Mouse (Mus musculus) spleen, postnatal 36 days (tissue): ENCODE measurements around the gene 4933405O20Rik.

ENCODE experiments used
- DNase-seq, 2 experiments: peaks; one replicate each; pipeline ENCODE4 v3.0.0; 2022; ENCODE audit warnings: low spot score in 2 of 2, mixed read lengths in 1 of 2

Gene 4933405O20Rik

GRCm38 (mm10) chr7:50598890-50599289 is at the start of gene 4933405O20Rik:
TSS of gene 4933405O20Rik (plus strand) at chr7:50599190.
- DNase-seq: no peak

DNA sequence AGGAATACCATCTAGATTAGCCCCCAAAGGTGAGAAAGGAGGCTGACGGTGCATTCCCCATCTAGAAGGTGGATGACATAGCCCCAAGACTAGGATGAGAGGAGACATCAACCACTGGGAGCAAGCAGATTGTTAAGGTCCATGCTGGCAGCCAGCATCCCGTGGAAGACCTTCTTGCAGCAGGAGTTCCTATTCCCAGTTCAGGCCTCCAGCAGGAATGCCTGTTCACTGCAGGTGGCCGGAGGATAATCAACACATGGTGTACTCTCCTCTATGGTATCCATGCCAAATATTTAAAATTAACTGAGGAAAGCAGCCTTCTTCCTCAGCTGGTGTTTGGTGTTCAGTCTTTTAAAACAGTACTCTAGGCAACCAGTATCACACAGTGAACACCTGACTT is 49.4 kb upstream of the 4933405O20Rik start:
- no peak for DNase-seq

DNA sequence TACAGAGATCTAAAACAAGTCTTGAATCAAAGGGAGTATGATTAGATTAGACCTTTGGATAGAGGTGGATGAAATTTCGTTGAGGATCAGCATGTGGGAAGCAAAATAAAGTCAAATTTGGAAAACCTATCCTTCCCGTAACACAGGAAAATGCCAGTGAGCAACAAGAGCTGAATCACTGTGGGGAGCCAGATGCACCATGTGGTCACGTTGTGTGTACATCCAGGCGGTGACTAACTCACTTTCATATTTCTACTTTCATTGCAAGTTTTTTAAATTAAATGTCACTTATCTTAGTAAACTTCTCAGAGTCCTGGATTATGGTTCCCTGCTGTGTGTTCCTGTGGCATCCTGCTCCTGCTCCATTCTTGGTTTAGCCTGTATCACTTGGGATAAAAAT is 47.6 kb upstream of the 4933405O20Rik start:
- no peak for DNase-seq

GRCm38 (mm10) chr7:50562708-50563107 is 36.3 kb upstream of the 4933405O20Rik start:
- no peak for DNase-seq

- no peak for DNase-seq
These were observed 25.1 kb upstream of the 4933405O20Rik start for GRCm38 (mm10) chr7:50573841-50574240.

DNA sequence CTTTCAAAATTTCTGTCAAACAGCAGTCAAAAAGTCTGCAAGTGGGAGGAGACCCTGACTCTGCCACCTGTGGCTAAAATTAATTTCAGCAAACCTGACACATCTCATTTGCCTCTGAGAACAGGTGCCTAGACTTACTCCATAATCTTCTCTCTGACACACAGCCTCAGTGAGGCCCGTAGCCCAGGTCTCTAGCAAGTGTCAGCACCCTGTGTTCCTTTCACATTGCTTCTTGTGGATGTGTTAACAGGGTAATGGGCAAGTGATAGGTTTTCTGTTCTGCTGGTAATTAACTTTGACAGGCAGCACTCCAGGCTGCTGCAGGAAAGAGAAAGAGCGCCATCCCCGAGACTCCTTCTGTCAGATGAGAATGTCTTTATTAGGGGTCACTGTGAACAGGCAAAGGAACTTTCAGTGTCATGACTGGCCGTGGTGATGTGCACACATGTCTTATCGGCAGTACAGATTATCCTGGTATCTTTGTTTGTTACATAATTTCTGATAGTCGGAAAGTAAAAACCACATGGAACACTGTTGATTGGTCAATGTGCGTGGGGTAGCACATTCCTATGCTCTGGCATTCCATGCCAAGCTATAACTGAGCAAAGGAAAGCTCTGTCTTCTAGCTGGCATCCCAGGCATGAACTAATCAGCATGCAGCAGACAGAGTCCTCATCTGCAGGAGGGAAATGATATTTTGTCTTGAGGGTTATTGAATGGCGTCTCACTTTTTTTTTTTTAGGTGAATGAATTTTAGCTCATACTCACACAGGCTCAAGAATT is 10.2 kb upstream of the 4933405O20Rik start:
- DNase-seq: no peak

DNA sequence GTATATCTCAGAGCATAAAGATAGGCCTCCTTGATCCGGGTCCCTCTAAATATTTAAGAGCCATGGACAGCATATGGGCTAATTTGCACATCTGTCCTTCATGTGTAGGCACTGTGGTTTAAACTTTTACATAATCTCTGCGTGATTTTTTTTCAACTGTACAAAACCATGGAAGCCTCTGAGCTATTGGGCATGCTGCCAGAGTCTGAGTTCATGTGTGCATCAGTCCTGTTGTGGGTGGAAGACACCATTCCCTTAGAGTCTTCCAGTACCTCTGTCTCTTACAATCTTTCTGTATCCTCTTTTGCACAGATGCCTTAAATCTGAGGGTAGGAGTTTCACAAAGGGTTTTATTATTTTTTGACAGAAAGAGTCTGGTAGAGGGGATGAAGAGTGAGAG is 15.1 kb downstream of the 4933405O20Rik start:
- no peak for DNase-seq

DNA sequence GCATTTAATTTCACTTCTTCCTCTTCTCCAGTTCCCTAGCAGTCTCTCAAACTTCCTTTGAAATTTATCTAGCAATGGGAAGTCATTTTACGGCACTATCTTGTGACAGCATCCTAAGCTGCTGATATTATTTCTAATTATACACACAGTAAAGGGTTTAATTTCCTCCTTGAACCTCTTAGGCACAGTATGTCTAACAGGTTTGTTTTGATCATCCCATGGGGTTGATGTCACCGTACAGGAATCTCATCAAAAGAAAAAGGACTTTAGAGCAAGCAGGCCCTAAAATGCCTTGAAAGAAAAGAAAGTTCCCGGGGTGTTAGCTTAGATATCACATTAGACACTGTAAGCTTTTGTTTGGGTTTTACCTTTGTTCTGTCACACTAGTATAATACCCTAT is 30.2 kb downstream of the 4933405O20Rik start:
- DNase-seq: no peak

- DNase-seq: no peak
These were observed 34.2 kb downstream of the 4933405O20Rik start for GRCm38 (mm10) chr7:50633147-50633546.
